Mouse (Mus musculus) C2C12 (cell line): Measurements from ENCODE around the gene Nt5c2.

Source experiments
- CTCF ChIP-seq: IDR thresholded peaks from one replicate; pipeline ENCODE4 v1.5.1; 2011; ENCODE audit not compliant: control insufficient read depth, insufficient read depth, insufficient read length
- MYOD1 ChIP-seq: IDR thresholded peaks from one replicate; pipeline ENCODE4 v1.6.1; 2011; ENCODE audit warnings: low read depth; ENCODE audit not compliant: control insufficient read depth, insufficient read length

DNA sequence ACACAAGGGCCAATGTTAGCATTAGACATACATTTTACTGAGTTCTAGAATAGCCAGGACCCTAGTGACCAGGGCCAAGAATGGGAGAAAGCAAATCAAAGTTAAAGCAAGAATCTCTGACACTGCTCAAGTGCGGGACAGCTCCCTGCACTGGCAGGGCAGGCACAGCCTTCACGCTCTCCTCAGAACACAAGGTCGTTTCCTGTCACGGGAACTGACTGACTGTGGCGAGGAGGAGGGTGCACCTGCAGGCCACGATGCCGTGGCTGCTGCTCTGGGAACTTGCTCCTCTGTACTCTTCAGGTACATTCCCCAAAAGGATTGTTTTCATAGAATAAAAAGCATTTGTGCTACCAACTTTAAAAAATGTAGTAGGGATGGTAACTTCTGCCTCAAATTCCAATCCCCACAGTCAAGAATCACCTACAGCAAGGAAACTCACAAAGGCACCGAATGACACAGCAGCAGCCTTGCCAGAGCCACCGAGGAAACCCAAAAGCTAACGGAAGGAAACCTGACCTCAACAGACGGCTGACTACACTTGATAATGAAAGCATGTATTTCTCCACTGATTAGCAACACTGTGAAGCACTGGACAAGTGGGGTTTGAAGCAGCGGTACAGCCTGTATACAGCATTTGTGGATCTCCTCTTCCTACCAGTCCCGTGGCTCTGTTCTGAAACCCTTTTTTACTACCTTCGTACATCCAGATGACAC is 127.0 kb downstream of the Nt5c2 start:
- TF ChIP-seq CTCF (no peak), MYOD1 (no peak)
